Mouse (Mus musculus): ENCODE results near the gene Apbb1ip.

Apbb1ip gene

DNA sequence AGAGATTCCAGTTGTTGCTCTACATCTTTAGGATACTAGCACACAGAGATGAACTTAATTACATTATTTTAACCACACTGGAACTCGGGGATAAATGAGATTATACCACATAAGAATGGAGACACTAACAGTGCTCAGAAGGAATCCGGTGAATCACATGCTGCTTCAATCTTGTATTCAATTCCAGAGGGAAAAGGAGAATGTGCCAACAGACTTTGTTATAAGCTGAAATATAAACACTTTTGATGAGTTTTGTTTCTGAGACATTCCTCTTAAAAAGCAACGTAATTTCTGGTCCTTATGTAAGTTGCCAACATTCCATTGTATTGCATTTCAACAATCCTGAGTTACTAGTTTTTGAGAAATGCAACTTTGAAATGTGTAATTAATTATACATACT lies 1.8 kb downstream of the Apbb1ip start:
- no peak for DNase-seq (ENCODE audit: low read depth)

DNA sequence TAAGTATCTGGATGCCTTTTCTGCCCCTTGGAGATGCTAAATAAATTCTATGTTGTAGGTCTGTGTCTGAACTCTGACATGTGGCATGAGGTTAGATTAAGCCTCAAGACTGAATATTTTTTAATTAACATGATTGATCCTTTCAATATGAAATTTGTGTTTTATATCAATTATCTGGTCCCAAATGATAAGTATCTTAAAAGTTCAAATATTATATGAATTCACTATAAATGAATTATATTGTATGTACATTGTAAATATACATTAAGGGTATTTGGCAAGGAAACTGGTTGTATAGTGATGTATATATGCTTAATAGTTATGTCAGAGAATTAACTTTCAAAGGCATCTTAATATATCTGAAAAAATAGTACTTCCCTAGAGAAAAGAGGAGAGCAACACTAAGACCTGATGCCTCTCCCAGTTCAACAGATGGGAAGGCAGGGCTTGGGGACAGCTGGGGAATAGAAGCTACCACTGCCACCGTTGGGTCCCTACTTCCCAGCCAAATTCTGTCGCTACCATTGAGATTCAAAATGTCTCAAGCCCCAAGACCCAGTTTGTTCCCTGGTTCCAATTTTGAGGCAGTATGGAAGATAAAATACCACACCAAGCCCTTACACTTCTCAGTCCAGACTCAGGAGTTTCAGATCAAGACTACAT lies 2.8 kb downstream of the Apbb1ip start:
- no peak for DNase-seq (ENCODE audit: low read depth)

DNA sequence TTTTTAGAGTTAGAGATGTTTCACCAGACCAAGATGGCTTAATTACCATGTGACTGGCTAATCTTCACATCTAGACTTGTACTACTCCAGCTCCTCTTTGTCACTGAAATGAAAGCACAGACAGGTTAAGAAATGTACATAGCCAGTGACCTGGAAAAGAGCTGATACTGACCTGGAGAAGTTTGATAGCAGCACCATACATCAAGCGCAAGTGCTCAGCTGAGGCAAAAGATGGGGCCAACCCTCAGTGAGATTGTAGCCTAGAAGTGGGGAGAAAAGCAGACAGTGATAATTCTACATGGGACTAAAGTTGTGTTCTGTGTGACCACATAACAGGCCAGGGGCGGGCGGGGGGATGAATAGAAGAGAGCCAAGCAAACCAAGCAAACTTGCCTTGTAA lies 3.9 kb downstream of the Apbb1ip start:
- DNase-seq (ENCODE audit: low read depth): no peak

DNA sequence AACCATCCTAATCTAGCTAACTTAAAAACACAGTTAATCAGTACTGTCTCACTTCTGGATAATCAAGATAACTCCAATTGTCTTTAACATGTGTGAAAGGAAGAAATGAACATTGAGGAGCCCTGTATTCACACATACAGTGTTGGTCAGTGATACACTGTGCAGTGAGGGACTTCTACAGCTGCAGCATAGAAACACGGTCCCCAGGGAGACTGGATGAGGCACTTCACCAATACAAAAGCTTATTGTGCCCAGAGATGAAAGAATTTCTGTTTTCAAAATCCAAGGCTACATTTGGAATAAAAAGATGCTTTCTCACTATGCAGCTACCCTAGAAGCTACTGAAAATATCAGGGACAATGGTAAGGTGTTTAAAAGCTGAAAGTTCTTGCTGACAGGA lies 7.0 kb downstream of the Apbb1ip start:
- DNase-seq (ENCODE audit: low read depth): no peak

DNA sequence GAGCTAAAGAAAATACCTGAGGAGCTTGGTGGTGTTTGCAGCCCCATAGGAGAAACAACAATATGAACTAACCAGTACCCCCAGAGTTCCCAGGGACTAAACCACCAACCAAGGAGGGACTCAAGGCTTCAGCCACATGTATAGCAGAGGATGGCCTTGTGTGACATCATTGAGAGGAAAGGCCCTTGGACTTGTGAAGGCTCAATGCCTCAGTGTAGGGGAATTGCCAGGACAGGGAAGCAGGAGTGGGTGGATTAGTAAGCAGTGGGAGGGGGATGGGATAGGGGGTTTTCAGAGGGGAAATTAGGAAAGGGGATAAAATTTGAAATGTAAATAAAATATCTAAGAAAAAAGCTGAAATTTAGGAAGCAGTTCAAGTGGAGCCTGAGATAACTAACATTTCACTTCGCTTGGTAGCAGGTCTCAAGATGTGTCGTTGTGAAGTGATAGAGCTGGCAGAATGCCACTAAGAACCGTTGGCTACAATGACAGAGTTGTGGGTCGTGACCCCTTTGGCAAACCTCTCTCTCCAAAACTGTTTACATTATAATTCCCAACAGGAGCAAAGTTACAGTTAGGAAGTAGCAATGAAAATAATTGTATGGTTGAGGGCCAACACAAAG lies 7.6 kb downstream of the Apbb1ip start:
- no peak for DNase-seq (ENCODE audit: low read depth)

DNA sequence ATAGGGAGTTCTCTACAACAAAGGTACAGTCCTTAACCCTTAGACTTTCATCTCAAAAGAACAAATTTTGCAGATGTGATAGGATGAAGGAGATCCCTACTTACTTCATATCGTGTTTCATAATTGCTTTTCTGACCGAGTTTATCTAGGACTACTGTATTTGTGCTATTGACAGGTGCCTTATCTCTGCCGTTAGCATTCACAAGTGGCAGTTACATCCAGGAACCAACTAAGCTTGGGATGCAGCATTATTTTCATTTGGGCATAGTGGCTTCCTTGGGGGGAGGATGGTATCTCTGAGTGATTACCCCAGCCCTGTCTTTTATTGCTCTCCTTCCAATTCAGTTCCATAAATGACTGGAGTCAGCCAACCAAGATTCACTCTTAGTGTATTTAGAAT lies 8.2 kb downstream of the Apbb1ip start:
- DNase-seq (ENCODE audit: low read depth): no peak

DNA sequence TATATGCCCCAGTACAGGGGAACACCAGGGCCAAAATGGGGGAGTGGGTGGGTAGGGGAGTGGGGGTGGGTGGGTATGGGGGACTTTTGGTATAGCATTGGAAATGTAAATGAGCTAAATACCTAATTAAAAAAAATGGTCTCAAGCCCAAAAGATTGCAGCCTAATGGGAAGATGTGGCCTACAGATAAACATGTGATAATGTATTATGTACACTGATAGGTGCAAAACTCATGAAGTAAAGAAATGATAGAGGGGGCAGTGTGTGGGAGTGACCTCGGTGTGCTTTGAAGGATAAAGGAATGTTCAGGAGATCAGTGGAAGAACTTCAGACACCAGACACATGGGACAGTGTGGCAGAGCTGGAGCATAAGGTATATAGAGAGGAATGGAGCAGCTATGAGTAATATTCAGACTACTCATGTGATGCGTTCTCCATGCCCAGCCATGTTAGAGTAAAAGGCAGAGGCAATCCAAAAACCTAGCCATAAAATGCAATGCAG lies 9.3 kb downstream of the Apbb1ip start:
- DNase-seq (ENCODE audit: low read depth): no peak

DNA sequence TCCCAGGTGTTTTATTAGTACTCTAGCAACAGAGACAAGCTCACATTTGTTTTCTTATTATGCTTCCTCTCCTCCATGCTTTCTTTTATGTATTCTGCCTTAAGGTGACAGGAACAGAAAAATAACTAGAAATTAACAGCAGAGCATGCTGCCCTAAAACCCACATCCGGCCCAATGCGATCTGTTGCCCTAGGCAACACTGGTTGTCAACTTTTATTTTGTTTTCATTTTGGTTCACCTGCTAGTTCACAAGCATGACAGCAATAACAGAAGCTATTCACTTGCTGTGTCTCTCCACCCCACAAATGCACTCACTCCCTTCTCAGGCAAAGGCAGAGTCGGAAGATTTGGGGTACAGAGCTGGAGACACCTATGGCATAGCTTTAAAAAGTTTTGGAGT lies 10.3 kb downstream of the Apbb1ip start:
- DNase-seq (ENCODE audit: low read depth): no peak

DNA sequence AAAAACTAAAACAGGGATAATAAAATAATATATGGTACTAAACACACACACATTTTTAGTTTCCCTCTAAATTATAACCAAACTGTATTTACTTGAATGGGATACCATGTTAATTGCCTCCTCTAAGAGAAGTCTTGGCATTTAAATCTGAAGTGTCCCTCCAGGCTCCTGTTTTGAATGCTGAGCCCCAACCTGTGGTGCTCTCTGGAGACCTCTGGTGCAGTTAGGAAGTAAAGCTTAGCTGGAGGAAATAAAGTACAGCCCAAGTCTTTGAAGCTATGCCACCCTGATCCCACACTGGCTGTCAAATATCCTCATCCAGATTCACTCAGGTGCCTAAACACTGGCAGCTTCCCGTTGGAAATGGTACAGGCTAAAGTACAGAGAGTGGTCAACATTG lies 10.9 kb downstream of the Apbb1ip start:
- no peak for DNase-seq (ENCODE audit: low read depth)

DNA sequence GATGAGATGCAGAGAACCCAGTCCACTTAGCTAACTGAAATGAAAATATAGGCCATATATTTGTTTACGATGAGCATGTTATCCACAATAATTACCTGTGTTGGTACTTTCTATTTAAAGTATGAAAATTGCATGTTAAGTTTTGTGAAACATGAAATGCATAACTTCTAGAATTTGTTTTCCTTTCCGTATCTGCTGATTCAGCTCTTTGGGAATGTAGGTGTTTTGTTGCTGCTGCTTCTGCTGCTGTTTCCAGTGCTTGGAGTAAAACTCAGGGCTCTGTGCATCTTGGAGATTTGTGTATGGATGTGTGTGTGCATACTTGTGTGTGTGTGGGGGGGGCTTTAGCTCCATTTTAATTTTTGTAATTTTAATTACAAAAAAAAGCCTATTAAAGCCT lies 14.8 kb downstream of the Apbb1ip start:
- DNase-seq (ENCODE audit: low read depth): no peak

DNA sequence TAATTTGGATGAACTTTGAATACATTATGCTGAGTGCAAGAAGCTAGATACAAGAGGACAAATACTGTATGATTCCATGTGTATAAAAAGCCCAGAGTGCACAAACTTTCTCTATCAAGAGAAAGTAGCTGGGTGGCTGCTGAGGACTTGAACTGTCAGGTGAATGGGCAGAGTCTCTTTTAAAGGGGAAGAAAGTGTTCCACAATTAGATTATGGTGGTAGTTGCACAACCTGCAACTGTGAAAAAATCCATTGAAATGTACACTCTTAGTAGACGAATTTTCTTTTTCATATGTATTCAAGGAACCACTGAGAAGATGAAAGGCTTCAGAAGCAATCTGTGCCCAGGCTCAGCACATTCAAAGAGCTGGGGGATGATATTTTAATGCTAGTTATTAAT lies 15.7 kb downstream of the Apbb1ip start:
- DNase-seq (ENCODE audit: low read depth): no peak

DNA sequence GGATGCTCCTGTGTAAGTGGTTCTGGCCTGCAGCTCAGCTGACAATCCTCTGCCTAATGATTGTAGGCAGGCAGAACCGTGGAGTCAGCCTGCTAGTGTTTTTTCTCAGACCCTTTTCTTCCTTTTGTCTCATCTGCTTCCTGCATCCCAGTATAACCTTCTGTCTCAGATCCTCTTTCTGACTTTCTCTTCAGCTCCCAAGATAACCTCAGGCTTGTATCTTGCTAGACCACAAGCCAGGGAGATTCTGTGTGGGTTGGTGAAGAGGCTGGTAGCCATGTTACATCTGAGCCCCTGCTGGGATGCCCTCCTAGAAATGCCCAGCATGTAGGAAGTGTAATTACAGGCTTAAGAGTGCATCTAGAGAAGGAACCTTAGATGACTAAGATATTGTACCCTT lies 16.5 kb downstream of the Apbb1ip start:
- no peak for DNase-seq (ENCODE audit: low read depth)

DNA sequence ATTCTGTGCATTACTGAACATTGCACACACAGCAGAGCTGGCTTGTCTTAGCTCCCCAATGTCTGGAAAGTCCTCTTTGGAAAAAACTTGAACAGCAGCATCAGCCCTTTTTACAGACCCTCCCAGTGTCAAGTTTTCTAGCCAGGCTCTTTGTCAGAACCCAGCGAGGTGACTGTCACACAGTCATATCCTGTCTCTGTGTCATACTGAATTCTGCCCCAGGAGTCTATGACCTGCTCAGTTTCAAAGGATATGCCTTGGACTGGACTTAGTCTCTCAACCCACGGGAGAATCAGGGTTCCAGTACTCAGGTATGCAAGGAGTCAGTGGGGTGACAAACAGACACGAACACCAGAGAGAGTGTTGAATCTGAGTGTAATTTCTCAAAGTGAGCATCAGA lies 21.2 kb downstream of the Apbb1ip start:
- DNase-seq (ENCODE audit: low read depth): no peak

DNA sequence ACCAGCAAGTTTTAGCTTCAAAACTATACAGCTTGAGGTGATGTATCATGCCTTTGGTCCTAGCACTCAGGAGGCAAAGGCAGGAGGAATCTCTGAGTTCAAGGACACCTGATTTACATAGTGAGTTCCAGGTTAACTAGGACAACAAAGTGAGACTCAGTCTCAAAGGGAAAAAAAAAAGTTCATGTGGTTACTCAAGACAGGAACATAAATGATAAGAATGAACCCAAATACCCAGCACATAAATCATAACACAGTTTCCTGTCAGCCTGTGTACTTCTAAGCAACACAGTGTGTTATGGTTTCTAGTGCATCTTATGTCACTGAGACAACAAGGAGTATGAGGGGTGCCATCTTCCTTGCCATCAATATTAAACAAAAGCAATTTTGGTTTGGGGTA lies 22.6 kb downstream of the Apbb1ip start:
- no peak for DNase-seq (ENCODE audit: low read depth)

DNA sequence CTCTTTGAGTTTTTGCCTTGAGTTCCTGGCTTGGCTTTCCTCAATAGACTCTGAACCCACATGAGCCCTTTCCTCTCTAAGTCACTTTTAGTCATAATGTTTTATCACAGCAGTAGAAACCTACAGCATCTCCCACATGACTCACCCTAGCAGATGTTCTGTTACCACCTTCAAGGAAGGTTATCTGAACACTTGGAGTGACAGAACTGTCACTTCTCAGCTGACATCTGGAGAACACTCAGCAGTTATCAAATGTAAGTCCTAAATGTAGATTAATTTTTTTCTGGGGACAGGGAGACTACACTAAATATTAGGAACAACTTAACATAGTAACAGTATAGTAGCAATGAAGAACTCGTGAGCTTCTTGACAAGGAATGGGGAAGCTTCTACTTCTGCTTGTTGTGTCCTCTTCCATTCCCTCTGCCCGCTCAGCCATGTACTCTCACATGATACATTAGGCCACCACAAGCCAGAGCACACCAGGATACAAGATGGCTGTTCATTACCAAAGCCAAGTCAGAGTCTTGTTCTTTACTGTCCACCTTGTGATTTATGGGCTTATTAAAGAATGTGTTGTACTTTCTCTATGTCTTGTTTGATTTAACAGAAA lies 25.6 kb downstream of the Apbb1ip start:
- DNase-seq (ENCODE audit: low read depth): no peak

DNA sequence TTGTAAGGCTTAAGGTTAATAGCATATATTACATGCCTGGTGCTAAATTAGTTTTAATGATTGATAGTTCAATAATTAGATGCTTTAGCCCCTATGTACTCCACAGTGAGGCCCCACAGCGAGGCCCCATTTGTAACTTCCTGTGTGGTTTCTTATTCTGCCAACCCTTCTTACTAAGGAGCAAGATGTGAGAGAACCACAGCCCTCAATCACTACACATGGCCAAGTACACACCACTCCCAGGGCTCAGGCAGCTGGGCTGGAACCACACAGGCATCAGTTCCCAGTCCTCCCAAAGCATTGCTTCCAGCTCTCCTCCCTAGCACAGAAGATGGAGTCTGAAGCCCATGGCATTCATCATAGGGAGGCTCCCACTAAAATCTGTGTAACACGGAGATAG lies 31.7 kb downstream of the Apbb1ip start:
- no peak for DNase-seq (ENCODE audit: low read depth)

DNA sequence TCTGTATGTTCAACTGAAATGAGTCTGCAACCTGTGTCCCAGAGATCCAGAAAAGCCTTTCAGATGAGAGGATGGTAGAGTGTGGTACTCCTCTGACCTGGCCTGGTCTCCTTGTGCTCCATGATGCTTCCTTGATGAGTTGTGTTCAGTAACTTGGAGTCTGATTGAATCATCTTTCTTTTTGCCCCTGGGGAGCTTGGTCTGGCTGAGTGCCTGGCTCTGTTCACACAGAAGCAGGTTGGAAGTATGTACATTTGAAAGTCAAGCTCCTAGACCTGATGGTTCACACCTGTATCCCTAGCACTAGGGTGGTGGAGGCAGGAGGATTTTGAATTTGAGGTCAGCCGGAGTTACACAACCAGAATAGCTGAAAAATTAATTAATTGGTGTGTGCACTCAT lies 32.7 kb downstream of the Apbb1ip start:
- no peak for DNase-seq (ENCODE audit: low read depth)

DNA sequence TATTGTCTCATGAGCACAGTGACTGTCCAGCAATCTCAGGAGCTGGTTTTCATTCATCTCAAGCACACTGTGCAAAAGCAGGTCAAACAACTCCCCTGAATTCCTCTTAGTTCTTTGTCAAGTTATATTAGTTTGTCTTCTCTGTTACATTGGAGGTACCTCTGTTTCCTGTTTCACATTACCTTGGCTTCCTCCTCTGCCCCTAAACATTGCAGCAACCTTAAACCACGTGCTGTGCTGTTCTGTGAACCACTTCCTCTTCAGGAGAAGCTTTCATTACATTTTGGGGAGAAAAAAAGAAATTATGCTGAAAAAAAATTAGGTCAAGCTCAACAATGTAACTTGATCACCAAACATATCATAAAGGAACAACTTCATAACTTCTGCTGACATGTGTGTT lies 33.4 kb downstream of the Apbb1ip start:
- no peak for DNase-seq (ENCODE audit: low read depth)

DNA sequence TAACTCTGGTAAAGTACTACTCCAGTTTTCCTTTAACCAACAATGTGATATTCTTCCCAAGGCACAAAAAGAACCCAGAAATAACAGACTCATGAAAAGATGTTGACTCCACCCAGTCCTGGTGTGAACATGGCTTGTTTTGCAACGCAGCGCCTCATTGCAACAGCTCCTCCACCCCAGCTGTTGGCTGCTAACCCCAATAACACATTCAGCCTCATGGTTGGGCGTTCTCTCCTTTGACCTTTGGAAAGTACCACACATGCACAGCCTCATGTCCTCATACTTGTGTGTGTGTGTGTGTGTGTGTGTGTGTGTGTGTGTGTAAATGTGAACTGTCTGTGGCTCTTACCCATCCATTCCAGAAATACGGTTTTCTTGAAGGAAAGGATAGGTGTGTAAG lies 37.0 kb downstream of the Apbb1ip start:
- no peak for DNase-seq (ENCODE audit: low read depth)

DNA sequence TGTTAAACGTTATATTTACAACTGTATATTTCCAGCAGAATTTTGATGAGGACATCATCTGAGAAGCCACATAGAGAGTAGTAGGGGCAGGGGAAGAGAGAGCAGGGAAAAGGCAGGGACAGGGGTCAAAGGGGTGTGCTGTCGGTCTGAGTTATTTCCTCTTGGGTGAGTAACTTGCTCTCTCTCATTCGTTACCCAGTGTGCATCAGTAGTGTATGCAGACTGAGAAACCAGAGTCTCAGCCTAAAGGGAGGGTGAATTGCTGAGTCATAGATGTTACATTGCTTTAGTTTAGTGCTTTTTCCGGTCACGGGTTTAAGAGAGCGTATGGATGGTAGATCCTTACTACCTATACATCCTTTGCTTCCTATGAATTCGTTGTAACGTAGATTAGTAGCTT lies 37.6 kb downstream of the Apbb1ip start:
- DNase-seq (ENCODE audit: low read depth): no peak

DNA sequence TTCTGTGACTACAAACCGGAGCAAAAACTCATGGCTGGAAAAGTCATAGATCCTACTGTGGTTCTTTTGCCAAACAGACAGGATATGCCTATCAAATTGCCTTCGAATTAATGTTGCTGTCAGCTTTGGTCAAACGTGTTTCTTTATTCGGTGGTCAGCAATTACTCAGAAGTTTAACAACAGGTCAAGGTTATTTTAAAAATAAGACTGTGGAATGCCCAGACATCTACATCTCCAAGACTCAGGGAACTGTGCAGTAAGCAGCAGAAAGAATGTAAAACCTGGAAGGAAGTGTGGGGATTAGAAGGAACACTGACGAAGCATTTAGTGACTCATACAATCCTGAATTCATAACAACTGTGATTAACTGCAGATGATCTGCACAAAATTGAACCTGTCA lies 40.0 kb downstream of the Apbb1ip start:
- DNase-seq (ENCODE audit: low read depth): no peak

DNA sequence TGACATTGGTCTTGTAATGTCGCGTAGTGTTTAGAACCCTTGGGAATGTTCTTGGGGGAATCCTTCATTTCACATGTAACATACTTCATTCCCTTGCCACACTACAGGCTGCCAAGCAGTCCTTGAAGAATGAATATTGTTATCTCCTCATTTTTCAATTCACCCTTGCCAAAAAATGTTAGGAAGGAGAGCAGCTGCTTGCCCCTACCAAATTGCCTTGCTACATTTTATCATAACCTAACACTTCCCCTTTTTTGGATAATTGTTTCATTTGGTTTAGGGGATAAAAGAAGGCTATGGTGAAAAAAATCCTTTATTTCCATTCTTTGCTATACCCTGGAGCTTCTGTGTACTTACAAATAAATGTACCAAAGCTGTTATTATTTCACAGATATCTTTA lies 41.8 kb downstream of the Apbb1ip start:
- no peak for DNase-seq (ENCODE audit: low read depth)

DNA sequence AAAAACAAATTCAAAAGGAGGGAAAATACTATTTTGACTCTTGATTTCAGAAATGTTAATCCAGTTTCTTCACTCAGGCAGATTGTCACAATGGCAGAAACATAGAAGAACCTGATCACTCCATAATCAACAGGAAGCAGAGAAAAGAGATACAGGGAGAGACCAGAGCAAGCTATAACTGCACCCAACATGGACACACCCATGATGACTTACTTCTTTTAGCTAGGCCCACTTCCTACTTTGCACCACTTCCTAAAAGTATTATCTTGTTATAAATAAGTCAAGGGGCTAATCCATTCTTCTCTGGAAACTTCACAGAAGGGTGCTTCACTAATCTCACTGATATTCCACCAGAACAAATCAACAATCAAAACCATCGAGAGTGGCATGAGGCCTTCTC lies 42.3 kb downstream of the Apbb1ip start:
- no peak for DNase-seq (ENCODE audit: low read depth)

DNA sequence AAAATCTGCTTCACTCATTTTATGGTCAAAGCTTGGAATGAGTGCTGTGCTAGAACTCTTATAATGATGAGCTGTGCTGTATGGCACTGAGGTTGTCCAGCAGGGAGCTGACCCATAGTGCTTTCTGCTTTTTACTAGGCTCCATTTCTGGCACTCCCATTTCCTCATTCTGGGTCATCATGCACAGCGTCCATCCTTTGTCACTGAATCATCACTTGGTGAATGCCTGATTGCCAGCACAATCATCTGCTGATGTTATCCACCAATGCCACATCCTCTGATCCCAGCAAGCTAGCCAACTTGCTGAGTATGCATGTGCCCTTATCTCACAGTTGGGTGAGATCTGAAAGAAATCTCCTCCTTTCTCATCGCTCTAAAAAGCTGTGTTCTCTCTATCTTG lies 48.4 kb downstream of the Apbb1ip start:
- no peak for DNase-seq (ENCODE audit: low read depth)

All from c-Kit-positive CD71-negative TER-119-negative erythroid progenitor cells, embryonic 14.5 days (primary cell).